Mouse (Mus musculus) testis, adult 2 months (tissue): ENCODE data around the gene Chl1.

Experiments used
- CTCF ChIP-seq: fragments of 200-500 bp; IDR thresholded peaks from 2 replicates; pipeline ENCODE4 v1.5.1; 2012; ENCODE audit warnings: low read depth, mild to moderate bottlenecking, inconsistent platforms, low read length, moderate library complexity; ENCODE audit not compliant: control insufficient read depth, insufficient read depth, insufficient replicate concordance
- POLR2A ChIP-seq: fragments of 200-500 bp; IDR thresholded peaks from 2 replicates; pipeline ENCODE4 v1.6.1; 2012; ENCODE audit warnings: low read depth, mild to moderate bottlenecking, inconsistent platforms, low read length, moderate library complexity; ENCODE audit not compliant: control insufficient read depth

GRCm38 (mm10) chr6:103558037-103558893 is 47.9 kb downstream of the Chl1 start:
- no peak for TF ChIP-seq POLR2A
- no peak for TF ChIP-seq CTCF
